Mouse (Mus musculus) testis, postnatal 14 days (tissue): ENCODE results near the gene Neurog1.
A peak's percentile ranks its signal among the peaks of the same experiment; 100 is the strongest.

Experiments used
- DNase-seq: peaks from one replicate; pipeline ENCODE4 v3.0.0; 2021; ENCODE audit warnings: low spot score

Gene Neurog1

DNA sequence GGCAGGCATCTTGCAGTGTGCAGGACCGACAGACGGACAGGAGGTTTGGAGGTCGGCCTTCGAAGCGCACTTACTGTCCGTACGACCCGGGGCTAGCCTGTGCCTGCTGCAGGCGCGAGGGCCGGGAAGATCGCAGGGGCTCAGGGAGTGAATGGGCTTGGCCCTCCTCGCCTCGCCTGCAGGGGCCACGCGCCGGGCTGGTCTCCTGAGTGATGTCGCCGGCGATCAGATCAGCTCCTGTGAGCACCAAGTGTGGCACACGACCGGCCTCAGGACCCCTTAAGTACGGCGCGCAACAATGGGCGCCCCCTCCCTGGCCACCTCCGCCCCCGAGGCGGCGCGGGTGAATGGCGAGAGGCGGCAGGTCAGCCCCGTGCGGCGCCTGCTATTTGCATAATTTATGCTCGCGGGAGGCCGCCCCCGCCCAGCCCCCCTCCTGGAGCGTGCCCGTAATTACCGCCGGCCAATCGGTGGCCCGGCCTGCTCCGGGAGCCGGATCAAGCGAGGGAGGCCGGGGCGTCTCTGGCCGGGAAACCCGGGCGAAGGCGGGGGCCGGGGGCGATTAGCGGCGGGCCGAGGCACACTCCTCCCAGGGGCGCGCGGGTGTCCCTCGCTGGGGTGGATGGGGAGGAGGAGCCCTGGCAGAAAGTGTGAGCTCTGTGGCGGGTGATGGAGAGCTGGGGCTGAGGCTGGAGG lies at the start of gene Neurog1:
Neurog1 (minus strand) TSS at position 240 of the 696 bp plus-strand sequence.
- DNase-seq = no peak

DNA sequence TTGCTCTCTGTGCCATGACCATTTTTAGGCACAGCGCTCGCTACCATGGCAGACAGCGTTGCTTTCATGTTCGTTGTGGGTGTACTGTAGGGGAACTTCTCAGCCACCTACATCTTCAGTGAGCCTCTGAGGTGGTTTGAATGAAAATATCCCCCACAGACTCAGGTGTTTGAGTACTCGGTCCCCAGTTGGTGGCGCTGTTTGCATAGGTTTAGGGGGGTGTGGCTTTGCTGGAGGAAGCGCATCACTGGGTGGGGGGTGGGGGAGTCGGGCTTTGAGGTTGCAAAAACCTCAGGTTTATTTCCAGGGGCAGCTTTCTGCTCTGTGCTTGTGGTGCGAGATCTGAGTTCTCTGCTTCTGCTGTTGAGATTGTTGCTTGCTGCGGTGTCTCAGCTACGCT lies 47.4 kb upstream of the Neurog1 start:
- no peak for DNase-seq

DNA sequence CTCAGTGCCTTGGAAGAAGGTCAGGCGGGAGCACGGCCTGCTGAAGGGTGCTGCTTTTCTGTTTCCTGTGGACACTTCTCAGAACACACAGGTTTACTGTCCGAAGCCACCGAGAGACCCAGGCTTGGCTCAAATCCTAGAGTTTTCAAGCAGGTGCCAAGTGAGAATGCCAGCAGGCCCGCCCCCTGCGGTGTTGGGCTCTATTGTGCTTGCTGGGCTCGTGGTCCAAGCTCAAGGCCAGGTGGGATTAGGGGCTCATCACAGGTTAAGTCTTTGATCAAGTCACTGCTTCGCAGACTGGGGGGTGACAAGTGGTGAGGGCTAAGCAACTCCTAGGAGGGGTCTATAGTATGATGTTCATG lies 44.7 kb upstream of the Neurog1 start:
- no peak for DNase-seq

DNA sequence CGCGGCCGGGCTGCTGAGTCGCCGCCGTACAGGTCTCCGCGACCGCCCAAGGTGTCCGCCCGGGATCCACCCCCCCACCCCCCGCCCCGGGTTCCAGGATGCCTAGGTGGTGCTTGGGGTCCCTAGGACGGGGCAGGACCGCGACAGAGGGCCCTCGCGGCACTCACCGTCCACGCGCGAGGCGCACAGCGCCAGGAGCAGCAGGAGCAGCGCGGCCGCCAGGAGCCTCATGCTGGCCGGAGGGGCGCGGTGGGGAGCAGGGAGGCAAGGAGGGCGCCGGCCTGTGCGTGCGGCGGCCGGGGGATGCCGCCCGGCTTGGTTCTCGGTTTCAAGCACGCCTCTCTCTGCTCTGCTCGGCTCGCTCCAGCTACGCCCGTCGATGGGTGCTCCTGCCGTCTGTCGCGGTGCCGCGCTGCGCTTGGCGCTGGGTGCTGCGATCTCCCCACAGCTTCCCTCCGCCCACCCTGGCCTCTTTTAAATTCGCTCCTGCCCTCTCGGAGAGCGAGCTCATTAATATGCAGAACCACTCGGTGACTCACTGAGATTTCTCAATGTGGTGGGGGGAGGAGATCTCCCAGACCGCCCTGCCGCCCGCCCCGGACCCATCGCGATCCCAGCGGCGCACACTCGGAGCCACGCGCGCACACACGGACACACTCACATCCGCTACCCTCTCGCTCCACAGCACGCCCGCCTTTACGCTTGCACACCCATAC lies 44.1 kb upstream of the Neurog1 start, which contains the start of gene Cxcl14:
Cxcl14 (minus strand) TSS at position 609 of the 716 bp plus-strand sequence.
- no peak for DNase-seq

DNA sequence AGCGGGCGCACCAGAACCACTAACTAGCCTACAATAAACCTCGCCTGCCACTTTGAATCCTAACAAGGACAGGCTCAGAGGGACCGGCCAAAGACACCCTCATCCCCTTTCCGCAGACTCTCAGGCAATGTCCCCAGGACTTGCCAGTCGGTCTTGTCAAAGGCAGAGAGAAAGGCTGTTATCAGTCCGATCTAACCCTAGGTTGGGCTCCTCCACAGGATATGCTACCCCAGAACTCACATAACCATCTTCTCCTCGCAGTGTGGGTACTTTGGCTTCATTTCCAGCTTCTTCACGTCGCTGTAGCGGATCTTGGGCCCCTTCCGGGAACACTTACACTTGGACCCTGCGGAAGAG lies 43.6 kb upstream of the Neurog1 start:
- no peak for DNase-seq

DNA sequence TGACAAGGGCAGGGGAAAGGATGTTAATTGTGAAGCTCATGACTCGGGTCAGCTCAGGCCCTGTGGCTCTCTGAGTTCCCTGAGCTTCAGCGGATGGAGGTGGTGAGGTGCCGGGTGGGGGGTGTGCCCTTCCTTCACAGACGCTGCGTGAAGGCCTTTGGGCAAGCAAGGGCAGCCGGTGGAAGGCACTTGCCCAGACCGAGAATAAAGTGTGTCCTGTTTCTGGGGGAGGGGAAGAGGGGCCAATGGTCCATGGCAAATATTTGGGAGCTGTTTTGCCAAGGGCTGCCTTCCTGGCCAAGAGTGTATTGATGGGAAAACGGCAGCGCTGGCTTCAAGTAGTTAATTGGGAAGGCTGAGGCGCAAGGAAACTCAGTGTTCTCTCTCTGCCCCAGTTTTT lies 42.9 kb upstream of the Neurog1 start:
- DNase-seq = no peak

DNA sequence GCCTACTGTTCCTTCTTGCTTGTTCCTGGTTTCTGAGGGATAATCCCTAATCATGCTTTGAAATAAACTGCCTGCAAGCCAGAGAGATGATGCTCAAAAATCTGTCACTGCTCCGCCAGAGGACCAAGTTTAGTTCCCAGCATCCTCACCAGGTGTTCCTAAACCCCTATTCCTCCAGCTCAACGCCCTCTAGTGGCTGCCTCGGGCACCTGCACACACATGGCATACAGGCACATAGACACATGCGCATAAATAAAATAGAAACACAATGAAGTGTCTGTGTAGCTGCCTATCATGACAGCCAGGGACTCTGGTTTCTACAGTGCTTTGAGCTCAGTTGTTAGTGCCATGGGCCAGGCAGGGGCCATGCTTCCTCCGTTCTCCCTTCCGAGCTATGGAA lies 38.0 kb upstream of the Neurog1 start:
- no peak for DNase-seq

DNA sequence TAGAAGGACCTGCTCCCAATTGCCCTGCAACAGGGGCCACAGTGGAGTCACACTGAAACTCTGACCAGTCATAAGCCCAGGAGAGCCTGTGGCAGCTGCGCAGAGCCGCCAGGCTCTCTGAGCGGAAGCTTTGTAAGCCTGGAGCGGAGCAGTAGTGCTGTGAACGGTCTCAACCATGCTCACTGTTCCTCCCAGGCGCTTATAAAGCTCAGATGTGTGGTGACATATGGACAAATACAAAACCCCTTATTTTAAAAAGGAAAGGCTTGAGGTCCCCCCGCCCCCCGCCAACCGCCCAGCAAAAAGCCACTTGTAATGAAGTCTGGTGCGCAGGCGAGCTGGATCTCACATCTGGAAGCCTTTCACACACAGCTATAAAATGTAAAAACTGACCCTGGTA lies 37.3 kb upstream of the Neurog1 start:
- DNase-seq = no peak

DNA sequence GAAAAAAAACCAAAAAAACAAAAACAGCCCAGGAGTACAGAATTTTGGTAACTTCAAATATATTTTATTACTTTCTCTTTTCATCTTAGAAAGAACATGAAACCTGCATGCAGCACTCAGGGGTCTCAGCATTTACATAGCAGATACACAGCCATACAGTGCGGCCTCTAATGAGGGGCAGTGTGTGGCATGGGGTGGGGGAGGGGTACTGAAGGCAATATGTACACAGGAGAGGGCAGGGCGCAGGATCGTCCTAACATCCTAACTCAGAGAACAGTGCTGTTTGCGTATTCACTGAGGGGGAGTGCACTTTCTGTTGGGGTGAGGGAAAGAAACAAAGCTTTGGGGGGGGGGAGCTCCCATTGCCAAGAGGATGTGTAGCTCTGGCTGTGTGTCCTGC lies 36.6 kb upstream of the Neurog1 start:
- no peak for DNase-seq

DNA sequence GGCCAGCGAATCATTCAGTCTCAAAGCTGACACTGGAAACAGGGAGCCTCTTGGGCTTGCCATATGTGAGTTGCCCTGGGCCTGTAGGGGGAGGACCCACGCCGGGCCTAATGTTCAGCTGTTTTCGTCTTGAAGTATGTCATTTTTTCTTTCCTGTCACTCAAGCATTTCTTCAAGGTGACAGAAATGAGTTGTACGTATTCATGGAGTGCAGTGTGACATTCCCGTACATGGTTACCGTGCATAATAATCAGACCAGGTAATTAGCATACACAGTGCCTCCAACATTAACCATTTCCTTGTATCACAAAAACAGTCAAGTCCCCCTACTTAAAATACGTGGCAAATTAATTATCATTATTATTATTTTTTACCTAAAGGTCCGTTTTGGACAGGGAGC lies 35.1 kb upstream of the Neurog1 start:
- no peak for DNase-seq

DNA sequence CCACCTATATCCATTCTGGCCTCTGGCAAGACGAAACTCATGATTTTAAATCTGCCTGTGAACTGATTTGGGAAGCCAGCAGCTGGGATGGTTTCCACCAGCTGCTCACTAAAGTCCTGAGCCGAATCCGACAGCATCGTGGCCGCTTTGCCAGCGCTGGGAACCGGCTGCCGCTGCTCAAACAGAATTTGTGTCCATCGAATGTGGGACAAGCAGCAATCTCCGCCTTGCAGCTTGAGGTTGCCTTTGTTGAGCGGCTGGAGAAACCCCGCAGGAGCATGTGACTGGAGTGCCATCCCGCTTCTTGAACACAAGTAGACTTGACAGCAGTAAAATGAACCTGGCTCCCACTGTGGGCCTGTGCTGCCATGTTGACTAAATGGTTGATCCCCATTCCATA lies 31.4 kb upstream of the Neurog1 start:
- DNase-seq = no peak

DNA sequence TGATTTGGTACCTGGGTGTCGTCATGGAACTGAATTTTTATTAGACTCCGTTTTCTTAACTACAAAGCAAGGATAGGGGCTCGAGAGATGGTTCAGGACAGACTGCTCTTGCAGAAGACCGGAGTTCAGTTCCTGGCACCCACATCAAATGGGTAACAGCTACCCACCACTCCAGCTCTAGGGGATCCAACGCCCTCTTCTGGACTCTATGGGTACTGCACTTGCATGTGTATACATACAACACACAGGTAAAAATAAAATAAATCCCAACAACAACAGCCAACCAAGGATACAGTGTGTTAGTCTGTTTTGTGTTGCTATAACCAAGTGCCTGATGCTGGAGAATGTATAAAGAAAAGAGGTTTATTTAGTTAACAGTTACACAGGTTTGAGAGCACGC lies 28.4 kb upstream of the Neurog1 start:
- DNase-seq = no peak

DNA sequence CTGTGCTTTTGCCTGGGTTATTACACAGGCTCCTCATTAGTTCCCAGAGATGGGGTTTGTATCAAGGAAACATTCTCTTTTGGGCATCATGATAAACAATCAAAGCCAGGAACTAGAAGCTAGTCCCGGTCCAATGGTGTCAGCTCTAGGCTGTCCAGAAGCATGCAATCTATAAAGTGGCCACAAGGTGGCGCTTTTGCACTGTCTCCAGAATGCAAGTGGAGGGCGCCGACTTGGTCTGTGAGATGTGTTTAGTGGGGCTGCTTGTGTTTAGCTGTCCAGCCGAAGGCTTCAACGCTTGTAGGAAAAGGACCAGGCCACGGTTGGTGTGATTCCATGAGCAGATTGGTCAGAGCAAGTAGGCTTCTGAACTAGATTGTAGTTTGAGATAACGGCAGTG lies 27.5 kb upstream of the Neurog1 start:
- DNase-seq = peak; percentile 75

DNA sequence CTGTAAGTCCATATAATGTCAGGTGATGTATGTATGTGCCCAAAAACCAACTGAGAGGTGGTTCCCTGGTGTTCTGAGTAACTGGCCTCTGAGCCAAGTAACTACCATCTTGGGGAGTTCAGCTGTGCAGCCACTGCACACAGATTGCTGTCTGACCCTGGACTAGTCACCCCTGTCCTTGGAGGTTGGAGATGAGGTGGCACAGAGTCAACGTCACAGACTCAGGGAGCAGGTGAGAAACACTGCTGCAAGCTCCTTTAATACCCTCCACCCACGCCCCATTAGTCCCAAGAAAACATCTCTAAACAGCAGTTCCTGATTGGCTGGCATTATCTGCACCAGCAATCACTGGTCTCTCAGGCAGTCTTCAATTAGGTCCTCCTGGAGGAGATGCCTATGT lies 23.2 kb upstream of the Neurog1 start:
- no peak for DNase-seq

DNA sequence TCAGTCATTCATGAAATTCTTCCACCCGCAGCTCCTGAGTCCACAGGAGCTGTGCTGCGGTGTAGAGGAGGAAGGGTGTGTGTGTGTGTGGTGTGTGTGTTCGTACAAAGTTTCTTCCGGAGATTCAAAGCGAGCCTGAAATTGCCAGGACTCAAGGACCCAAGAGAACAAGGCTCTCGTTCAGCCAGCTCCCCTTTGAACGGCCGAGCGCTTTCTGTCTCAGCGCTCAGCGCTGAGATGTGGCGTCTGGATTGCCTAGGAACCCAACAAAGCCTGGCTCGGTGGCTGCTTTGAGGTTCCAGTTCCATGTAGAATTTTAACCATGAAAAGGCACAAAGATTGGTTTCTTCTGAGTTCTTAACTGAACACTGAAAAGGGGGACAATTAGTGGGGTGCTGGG lies 18.2 kb upstream of the Neurog1 start:
- DNase-seq = no peak

DNA sequence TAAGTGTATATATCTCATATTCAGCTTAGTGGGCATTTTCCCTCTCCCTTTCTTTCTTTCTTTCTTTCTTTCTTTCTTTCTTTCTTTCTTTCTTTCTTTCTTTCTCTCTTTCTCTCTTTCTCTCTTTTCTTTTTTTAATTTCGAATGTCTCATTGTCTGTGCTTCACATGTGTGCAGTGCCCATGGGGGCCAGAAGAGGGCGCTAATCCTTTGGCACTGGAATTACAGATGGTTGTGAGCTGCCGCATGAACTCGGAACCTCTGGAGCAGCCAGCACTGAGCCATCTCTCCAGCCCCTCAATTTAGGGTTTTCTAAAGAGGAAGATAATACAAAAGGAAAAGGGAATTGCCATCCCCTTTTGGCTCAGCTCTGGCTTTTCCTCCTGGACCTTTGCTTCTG lies 15.4 kb upstream of the Neurog1 start:
- DNase-seq = peak; percentile 21

DNA sequence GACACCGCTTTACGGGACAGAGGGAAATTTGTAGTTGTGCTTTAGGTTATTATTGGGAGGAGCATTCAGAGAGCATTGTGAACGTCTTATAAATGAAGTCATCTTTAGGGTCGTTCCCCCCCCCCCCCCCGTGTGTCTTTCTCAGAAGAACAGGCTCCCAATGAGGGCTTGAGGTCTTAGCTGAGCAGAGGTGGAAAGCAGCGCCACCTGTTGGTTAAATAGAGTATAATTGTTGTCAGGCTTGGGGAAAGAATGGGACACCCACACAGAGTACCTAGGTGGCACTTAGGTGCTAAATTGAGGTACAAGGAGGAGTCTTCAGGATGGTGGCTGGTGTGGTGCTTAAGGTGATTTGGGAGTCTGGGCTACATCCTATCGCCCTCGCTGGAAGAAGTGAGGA lies 14.5 kb upstream of the Neurog1 start:
- peak; percentile 29 for DNase-seq

DNA sequence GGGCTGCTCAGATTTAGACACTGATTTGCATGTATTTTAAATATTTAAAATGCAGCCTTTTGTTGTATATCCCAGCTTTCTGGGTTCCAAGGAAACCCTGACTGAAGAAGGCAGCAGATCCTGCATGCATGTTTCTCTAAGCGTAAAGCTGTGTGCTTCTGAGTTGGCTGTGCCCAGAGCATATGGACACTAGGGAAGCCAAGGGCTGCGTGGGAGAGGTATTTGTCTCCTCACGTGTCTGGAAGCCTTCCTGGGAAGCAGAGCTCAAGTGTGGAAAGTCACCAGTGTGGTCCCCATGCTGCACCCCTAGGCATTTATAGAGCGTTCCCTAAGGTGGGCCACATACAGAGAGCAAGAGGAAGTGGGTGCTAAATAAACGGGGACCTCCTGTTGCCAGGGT lies 13.7 kb upstream of the Neurog1 start:
- DNase-seq = no peak

DNA sequence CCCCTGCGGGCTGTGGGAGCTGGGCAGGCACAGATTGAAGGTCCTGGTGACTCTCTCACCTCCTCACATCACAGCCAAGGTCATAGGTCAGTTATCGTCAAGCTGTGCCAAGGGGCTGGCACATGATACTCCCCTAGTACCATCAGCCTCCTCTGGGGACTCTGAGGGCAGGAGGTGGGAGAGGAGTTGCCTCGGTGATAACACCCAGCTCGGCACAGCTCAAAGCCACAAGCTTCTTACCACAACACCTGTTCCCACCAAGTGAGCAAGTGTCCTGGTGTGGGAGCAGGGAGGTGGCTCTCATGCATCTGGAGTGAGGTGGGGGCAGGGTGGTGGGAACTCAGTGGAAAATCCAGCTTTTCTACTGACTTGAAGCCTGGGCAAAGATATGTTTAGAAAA lies 10.3 kb upstream of the Neurog1 start:
- no peak for DNase-seq

DNA sequence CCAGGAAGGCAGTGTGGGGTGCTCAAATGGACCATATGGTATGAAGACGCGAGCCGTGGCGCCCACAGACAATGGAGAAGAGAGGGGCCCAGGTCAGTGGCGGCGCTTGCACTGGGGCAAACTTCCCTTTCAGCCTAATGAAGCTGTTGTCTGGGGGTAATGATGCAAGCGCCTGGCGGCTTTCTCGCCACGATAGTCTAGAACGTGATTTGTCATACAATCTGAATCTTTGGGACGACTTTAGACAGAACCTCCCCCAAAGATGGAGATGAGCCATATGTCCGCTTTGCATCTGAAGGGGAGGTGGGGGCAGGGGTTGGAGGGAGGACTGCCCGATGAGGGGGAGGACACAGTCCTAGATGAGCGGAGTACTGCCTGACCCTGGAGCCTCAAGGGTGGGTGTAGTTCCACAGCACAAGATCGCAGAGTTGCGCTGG lies 8.4 kb upstream of the Neurog1 start:
- no peak for DNase-seq

DNA sequence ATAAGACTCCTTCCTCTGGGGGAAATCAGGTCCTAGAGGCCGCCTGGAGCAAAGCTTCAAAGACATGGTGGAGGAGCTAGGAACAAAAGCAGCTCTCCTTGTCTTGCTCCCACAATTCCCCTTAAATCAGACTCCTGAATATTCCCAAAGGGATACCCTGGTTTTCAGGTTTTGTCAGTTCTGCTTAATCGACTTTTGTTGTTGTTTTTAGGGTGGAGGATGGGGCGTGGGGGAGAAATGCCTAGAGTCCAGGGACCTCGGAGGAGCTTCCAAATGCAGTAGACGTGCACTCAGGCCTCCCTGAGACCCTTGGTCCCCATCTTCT lies 7.9 kb upstream of the Neurog1 start:
- no peak for DNase-seq

DNA sequence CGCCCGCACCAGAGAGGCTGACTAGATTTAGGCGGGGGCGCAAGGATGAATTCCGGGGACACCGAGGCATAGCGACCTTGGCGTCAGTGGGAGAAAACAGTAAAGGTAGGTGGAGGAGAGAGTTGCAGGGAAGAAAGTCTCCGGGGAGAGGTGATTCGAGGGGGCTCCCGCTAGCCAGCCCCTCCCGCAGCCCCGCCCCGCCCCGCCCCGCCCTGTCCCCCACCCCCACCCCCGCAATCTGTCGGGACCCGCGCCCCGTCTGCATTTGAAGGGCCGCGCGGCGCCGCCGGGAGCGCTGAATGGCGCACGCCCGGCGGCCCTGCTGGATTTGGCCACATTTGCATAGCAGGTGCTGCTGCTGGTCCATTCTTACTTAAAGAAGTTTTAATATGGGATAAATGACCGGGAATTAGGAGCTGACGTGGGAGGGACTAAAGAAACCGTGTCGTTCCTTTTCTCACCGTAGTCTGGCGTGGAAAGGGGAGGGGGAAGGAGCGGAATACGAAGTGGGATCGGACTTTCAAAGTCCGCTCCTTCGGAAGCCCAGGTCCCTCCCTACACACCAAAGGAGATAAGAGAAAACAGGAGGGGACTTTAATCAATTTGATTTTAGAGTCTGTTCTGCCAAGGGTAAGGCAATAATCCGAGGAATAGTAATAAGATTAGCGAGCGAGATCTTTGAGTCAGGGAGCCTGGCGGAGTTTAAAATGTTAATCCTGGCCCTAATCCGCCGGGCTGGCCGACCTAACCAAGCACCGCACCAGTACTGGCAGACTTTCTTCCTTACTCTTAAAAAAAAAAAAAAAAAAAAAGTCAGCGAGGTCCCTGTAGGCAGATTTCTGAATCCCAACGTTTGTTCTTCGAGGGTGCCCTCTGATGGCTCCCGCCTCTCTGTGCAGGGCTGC lies 7.3 kb upstream of the Neurog1 start:
- DNase-seq = no peak
